Mouse (Mus musculus) left cerebral cortex, postnatal 4 days (tissue): ENCODE measurements around the gene Vps53. TPM values are rescaled to one million over a fixed set of nuclear protein-coding genes. Genes with fewer than 3 reads are reported as not detected.
"Not testable (repeated sequence)": the region's sequence is repeated elsewhere in the genome, so short reads cannot be mapped to it uniquely, and the experiment has no call there.

Experiments
- DNase-seq: peaks from one replicate; pipeline ENCODE4 v3.0.0-alpha.2; 2022
- intact Hi-C: fragments of 180-260 bp; cut with DNase I; formaldehyde crosslinking; loops from one replicate; pipeline ENCODE4 v1.15.1; 2025
- total RNA-seq, 2 experiments: library from RNA; stranded (reverse); gene quantifications; 2 replicates each; pipeline ENCODE4 v1.2.3; 2021

Vps53 gene
- total RNA-seq, 2 experiments from 2014 or later: 75.1 to 86.2 TPM

- intact Hi-C loops: no loop called here
- peak; percentile 79 for DNase-seq
These were observed 152.0 kb downstream of the Vps53 start, which contains the start of gene Rflnb for GRCm38 (mm10) chr11:76027139-76028071. Gene Rflnb (minus strand): TSS chr11:76027782.

GRCm38 (mm10) chr11:76026527-76027138 lies 152.8 kb downstream of the Vps53 start:
- no peak for DNase-seq
- intact Hi-C loops: no loop called here

- DNase-seq: no peak
- intact Hi-C loops: no loop called here
These were observed 154.3 kb downstream of the Vps53 start for GRCm38 (mm10) chr11:76025080-76025583.

GRCm38 (mm10) chr11:76020916-76021315 lies 158.5 kb downstream of the Vps53 start:
- no peak for DNase-seq
- intact Hi-C loops: no loop called here

- intact Hi-C loops: no loop called here
- no peak for DNase-seq
These were observed 159.6 kb downstream of the Vps53 start for GRCm38 (mm10) chr11:76019879-76020278.

- intact Hi-C loops: no loop called here
- DNase-seq: no peak
These were observed 163.6 kb downstream of the Vps53 start for GRCm38 (mm10) chr11:76015814-76016213.

GRCm38 (mm10) chr11:76015251-76015650 lies 164.2 kb downstream of the Vps53 start:
- intact Hi-C loops: no loop called here
- DNase-seq: no peak

GRCm38 (mm10) chr11:76010838-76011624 lies 168.4 kb downstream of the Vps53 start:
- DNase-seq: no peak
- intact Hi-C loops: no loop called here

GRCm38 (mm10) chr11:76009101-76009500 lies 170.3 kb downstream of the Vps53 start:
- intact Hi-C loops: no loop called here
- no peak for DNase-seq

- no peak for DNase-seq
- intact Hi-C loops: no loop called here
These were observed 171.3 kb downstream of the Vps53 start for GRCm38 (mm10) chr11:76008162-76008561.

GRCm38 (mm10) chr11:76004276-76004675 lies 175.2 kb downstream of the Vps53 start:
- DNase-seq, intact Hi-C loops: not testable (repeated sequence)

- intact Hi-C loops: no loop called here
- no peak for DNase-seq
These were observed 178.1 kb downstream of the Vps53 start for GRCm38 (mm10) chr11:76001237-76001878.

- no peak for DNase-seq
- intact Hi-C loops: no loop called here
These were observed 178.7 kb downstream of the Vps53 start for GRCm38 (mm10) chr11:76000701-76001100.

- DNase-seq: peak; percentile 81
- intact Hi-C loops: no loop called here
These were observed 179.8 kb downstream of the Vps53 start, which contains the start of gene 1700016K19Rik for GRCm38 (mm10) chr11:75999440-76000155. Gene 1700016K19Rik (plus strand): TSS chr11:75999912.

Other genes with a start within 250 kb of the Vps53 start
- 1 to 10 TPM; 2.9 to 4.3 TPM for gene Rph3al, start 241.2 kb downstream of the Vps53 start, total RNA-seq
- gene 1700016K19Rik, start 179.7 kb downstream of the Vps53 start, total RNA-seq: 1 to 10 TPM; 4.6 to 4.8 TPM
- 10 to 100 TPM; 28.7 to 28.9 TPM for gene Rflnb, start 151.9 kb downstream of the Vps53 start, total RNA-seq
- gene Fam57a, start within 50 bp of the Vps53 start, total RNA-seq: 10 to 100 TPM; 22.9 to 25.9 TPM
- gene Dbil5, start 38.0 kb upstream of the Vps53 start, total RNA-seq: not detected
- 10 to 100 TPM in 1 of 2 experiments, 1 to 10 TPM in 1; 7.7 to 10.3 TPM for gene Gemin4, start 38.0 kb upstream of the Vps53 start, total RNA-seq
- gene Mrm3, start 64.1 kb upstream of the Vps53 start, total RNA-seq: 10 to 100 TPM; 14.0 to 16.8 TPM
- 10 to 100 TPM; 49.7 to 62.0 TPM for gene Glod4, start 64.1 kb upstream of the Vps53 start, total RNA-seq
- gene Nxn, start 219.5 kb upstream of the Vps53 start, total RNA-seq: 10 to 100 TPM; 12.4 to 15.7 TPM
- gene Timm22, start 227.3 kb upstream of the Vps53 start, total RNA-seq: 10 to 100 TPM; 34.1 to 38.0 TPM